Mouse (Mus musculus) forebrain, embryonic 15.5 days (tissue): Measurements from ENCODE around the gene Ovgp1. TPM values are rescaled to one million over a fixed set of nuclear protein-coding genes. Genes with fewer than 3 reads are reported as not detected.
"Not testable (repeated sequence)": the region's sequence is repeated elsewhere in the genome, so short reads cannot be mapped to it uniquely, and the experiment has no call there.

Source experiments
- ATAC-seq: fragments of 200-750 bp; cut with Nextera tagmentation; replicated peaks from 2 replicates; pipeline ENCODE4 v1.8.0; 2017; ENCODE audit warnings: mild to moderate bottlenecking, moderate TSS enrichment, moderate library complexity
- H3K27ac ChIP-seq: fragments of 300-500 bp; sonication (generic); replicated peaks from 2 replicates; pipeline ENCODE4 v1.5.1; 2015; ENCODE audit warnings: mild to moderate bottlenecking, inconsistent platforms
- H3K27me3 ChIP-seq: fragments of 300-500 bp; sonication (generic); 2 replicates; pipeline ENCODE4 v1.6.1; 2015; ENCODE audit warnings: inconsistent platforms
- H3K36me3 ChIP-seq: fragments of 300-500 bp; sonication (generic); 2 replicates; pipeline ENCODE4 v1.6.1; 2015; ENCODE audit warnings: mild to moderate bottlenecking, inconsistent platforms
- H3K4me1 ChIP-seq: fragments of 300-500 bp; sonication (generic); 2 replicates; pipeline ENCODE4 v1.6.1; 2015; ENCODE audit warnings: inconsistent platforms
- H3K4me2 ChIP-seq: fragments of 300-500 bp; sonication (generic); replicated peaks from 2 replicates; pipeline ENCODE4 v1.6.1; 2015; ENCODE audit warnings: mild to moderate bottlenecking, inconsistent platforms
- H3K4me3 ChIP-seq: fragments of 300-500 bp; sonication (generic); 2 replicates; pipeline ENCODE4 v1.5.1; 2015; ENCODE audit warnings: mild to moderate bottlenecking, inconsistent platforms
- H3K9ac ChIP-seq: fragments of 300-500 bp; sonication (generic); replicated peaks from 2 replicates; pipeline ENCODE4 v1.6.1; 2015; ENCODE audit warnings: mild to moderate bottlenecking, inconsistent platforms
- H3K9me3 ChIP-seq: fragments of 300-500 bp; sonication (generic); 2 replicates; pipeline ENCODE4 v1.6.1; 2016; ENCODE audit warnings: inconsistent platforms
- WGBS: fragments of 180-500 bp; shearing (Covaris S2); methylation state at CpG from one replicate; pipeline ENCODE4 v1.1.7; 2015; ENCODE audit warnings: mixed read lengths; 5-methylcytosine and 5-hydroxymethylcytosine counted together
- polyA plus RNA-seq: library from polyadenylated mRNA; unstranded; fragments of >200 nt; fragmentation: Nextera tagmentation; extraction: Ambion mirVana; gene quantifications from 2 replicates; pipeline ENCODE4 v1.2.1, GENCODE M21; 2015

Gene Ovgp1
- polyA plus RNA-seq, 1 experiment from 2014 or later = 4.5 TPM

DNA sequence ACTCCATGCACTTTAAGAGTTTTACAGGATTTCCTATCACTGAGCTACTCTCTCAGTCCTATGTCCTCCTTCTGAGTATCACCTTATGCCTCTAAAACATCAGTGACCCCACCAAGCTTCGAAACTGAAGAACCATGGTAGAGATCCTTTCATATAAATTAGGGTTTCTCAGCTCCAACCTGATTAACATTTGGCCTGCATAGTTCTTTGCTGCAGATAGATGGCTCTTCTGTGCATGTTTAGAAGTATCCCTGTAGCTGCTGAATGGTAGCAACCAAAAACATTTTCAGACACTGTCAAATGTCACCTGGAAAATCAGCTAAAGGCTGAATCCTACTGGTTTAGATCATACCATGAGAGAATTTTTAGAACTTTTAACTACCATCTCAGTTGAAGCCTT, 16.3 kb upstream of the Ovgp1 start:
- no peak for ATAC-seq
- Histone ChIP-seq H3K27ac (no peak overlapping the region), H3K36me3 (peaks cover 43% of the 10 kb centered on the region), H3K27me3 (no peaks in the 10 kb centered on the region), H3K4me2 (no peak overlapping the region), H3K4me1 (peaks cover 28% of the 10 kb centered on the region), H3K9ac (no peak overlapping the region), H3K4me3 (no peak overlapping the region), H3K9me3 (no peaks in the 10 kb centered on the region)
- WGBS = 96% methylated on average over 1 of the region's 1 CpGs

- no peak for ATAC-seq
- peak overlapping the region; percentile 67 for H3K4me2 ChIP-seq
- H3K27me3 ChIP-seq = no peaks in the 10 kb centered on the region
- peaks cover 28% of the 10 kb centered on the region for H3K4me1 ChIP-seq
- H3K9ac ChIP-seq = peak overlapping the region; percentile 99
- H3K36me3 ChIP-seq = peaks cover 43% of the 10 kb centered on the region
- peak overlapping the region; percentile 98 for H3K4me3 ChIP-seq
- no peaks in the 10 kb centered on the region for H3K9me3 ChIP-seq
- 48% methylated on average over 5 of the region's 5 CpGs for WGBS
- H3K27ac ChIP-seq = no peak overlapping the region
Observed at GRCm38 (mm10) chr3:105958204-105958603, 15.3 kb upstream of the Ovgp1 start.

DNA sequence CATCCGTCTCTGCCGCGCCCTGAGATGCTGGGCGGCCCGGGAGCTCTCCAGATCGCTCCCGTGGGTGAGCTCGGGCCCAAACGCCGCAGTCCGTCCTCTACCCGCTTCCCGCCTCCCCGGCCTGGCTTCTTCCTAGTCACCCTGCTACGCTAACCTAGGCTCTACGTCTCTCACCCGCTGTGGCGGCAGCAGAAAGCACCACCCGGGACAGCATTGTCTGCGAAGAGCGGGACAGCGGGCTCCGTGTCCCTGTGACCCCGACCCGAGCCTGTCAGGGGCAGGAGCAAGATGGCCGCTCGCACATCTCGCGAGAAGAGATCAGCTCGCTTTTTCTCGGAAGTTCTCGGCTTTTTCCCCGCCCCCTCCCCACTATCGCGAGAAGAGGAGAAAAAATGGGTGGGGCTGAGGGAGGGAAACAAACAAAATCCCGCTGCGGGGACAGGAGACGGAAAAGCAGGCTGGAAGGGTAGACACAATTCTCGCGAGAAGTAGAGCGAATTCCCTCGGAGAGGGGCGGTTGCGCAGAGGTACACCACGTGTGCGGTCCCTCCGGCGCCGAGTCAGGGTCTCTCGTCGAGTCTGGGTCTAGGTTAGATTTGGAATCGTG, 14.4 kb upstream of the Ovgp1 start, which contains the start of gene Wdr77:
Gene Wdr77 (plus strand): TSS at position 396 of the 607 bp plus-strand sequence.
- WGBS = under 1% methylated on average over 52 of the region's 52 CpGs
- peaks cover 28% of the 10 kb centered on the region for H3K4me1 ChIP-seq
- H3K4me2 ChIP-seq = peak within 1 kb of the TSS; percentile 77
- no peaks in the 10 kb centered on the region for H3K27me3 ChIP-seq
- peak; percentile 99 for ATAC-seq
- no peaks in the 10 kb centered on the region for H3K9me3 ChIP-seq
- peak within 1 kb of the TSS; percentile 98 for H3K4me3 ChIP-seq
- H3K9ac ChIP-seq = peak within 1 kb of the TSS; percentile 99
- peaks cover 45% of the 10 kb centered on the region for H3K36me3 ChIP-seq
- peak within 1 kb of the TSS; percentile 91 for H3K27ac ChIP-seq

DNA sequence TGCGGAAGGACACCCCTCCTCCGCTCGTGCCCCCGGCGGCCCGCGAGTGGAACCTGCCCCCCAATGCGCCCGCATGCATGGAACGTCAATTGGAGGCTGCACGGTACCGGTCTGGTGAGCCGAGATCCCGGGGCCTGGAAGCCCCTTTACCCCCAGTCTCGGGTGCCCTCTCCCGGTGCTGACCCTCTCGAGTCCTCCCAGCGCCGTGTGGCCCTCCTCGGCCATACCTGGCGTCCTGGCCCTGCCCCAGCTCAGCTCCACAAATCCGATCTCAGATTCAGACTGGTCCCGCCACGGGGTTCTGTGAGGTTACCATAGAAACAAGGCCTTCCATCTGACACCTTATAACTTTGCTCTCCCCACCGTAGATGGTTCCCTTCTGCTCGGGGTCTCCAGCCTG, 13.9 kb upstream of the Ovgp1 start:
- no peaks in the 10 kb centered on the region for H3K27me3 ChIP-seq
- peak; percentile 82 for ATAC-seq

GRCm38 (mm10) chr3:105959999-105960398, 13.5 kb upstream of the Ovgp1 start, which contains the start of gene Atp5f1:
Gene Atp5f1, minus strand, starts transcription at chr3:105960099.
- no peaks in the 10 kb centered on the region for H3K9me3 ChIP-seq
- ATAC-seq = no peak

More for the DNA sequence above, 13.9 kb upstream of the Ovgp1 start:
- Histone ChIP-seq H3K4me2 (peak overlapping the region; percentile 77), H3K36me3 (peaks cover 47% of the 10 kb centered on the region), H3K4me1 (peaks cover 28% of the 10 kb centered on the region), H3K9ac (peak overlapping the region; percentile 76), H3K27ac (peak overlapping the region; percentile 61), H3K9me3 (no peaks in the 10 kb centered on the region), H3K4me3 (peak overlapping the region; percentile 98)
- WGBS = 1% methylated on average over 26 of the region's 26 CpGs

GRCm38 (mm10) chr3:105960700-105961099, 12.8 kb upstream of the Ovgp1 start:
- Histone ChIP-seq H3K27me3 (no peaks in the 10 kb centered on the region), H3K4me3 (peak overlapping the region; percentile 98), H3K4me1 (peaks cover 28% of the 10 kb centered on the region), H3K9me3 (no peaks in the 10 kb centered on the region), H3K27ac (no peak overlapping the region), H3K36me3 (peaks cover 51% of the 10 kb centered on the region), H3K9ac (no peak overlapping the region), H3K4me2 (peak overlapping the region; percentile 77)
- WGBS = 96% methylated on average over 2 of the region's 2 CpGs
- no peak for ATAC-seq

More at GRCm38 (mm10) chr3:105959999-105960398, 13.5 kb upstream of the Ovgp1 start, which contains the start of gene Atp5f1:
- H3K4me3 ChIP-seq = peak within 1 kb of the TSS; percentile 98
- no peaks in the 10 kb centered on the region for H3K27me3 ChIP-seq
- peak within 1 kb of the TSS; percentile 77 for H3K4me2 ChIP-seq
- H3K36me3 ChIP-seq = peaks cover 47% of the 10 kb centered on the region
- H3K4me1 ChIP-seq = peaks cover 28% of the 10 kb centered on the region
- peak within 1 kb of the TSS; percentile 99 for H3K9ac ChIP-seq
- 7% methylated on average over 6 of the region's 6 CpGs for WGBS
- peak within 1 kb of the TSS; percentile 91 for H3K27ac ChIP-seq

DNA sequence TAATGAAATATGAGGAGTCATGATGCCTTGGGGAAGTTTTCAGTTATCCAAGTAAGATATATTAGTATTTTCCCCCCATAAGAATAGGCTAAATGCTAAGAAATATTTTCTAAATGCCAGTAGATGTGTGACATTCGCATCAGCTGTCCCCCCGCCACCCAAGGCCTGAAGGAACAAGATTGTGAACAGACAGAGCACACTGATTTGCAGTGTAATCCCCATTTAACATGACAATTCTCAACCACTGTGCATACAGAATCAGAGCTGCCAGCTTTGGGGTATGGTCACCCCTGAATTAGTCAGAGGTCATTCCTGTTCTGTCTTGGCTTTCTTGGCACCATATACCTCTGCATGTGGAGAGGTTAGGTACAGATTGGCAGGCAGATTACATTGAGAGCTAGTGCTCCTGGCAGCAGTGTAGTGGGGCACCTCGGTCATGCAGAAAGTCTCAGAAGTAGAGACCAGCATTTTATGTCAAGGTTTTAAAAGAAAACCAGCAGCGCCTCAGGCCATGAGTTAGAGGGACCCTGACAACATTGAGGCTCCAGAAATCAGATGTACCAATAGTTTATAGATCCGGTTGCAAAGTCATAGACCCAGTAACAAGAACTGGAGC, 1.6 kb upstream of the Ovgp1 start:
- no peak for ATAC-seq
- Histone ChIP-seq H3K9ac (no peak overlapping the region), H3K4me2 (no peak overlapping the region), H3K27ac (no peak overlapping the region), H3K4me3 (no peak overlapping the region), H3K9me3 (no peaks in the 10 kb centered on the region), H3K36me3 (peaks cover 40% of the 10 kb centered on the region), H3K4me1 (no peaks in the 10 kb centered on the region), H3K27me3 (no peaks in the 10 kb centered on the region)
- WGBS = 83% methylated on average over 5 of the region's 5 CpGs

- H3K9me3 ChIP-seq = no peaks in the 10 kb centered on the region
- peaks cover 18% of the 10 kb centered on the region; the same call in 1 of the 2 replicates for H3K36me3 ChIP-seq
- no peak overlapping the region for H3K4me3 ChIP-seq
- ATAC-seq = no peak
- H3K27ac ChIP-seq = no peak overlapping the region
- no peak overlapping the region for H3K4me2 ChIP-seq
- no peaks in the 10 kb centered on the region for H3K27me3 ChIP-seq
- no peak overlapping the region for H3K9ac ChIP-seq
- WGBS = 87% methylated on average over 2 of the region's 2 CpGs
- no peaks in the 10 kb centered on the region for H3K4me1 ChIP-seq
Observed at GRCm38 (mm10) chr3:105974174-105974573, 663 bp downstream of the Ovgp1 start.

DNA sequence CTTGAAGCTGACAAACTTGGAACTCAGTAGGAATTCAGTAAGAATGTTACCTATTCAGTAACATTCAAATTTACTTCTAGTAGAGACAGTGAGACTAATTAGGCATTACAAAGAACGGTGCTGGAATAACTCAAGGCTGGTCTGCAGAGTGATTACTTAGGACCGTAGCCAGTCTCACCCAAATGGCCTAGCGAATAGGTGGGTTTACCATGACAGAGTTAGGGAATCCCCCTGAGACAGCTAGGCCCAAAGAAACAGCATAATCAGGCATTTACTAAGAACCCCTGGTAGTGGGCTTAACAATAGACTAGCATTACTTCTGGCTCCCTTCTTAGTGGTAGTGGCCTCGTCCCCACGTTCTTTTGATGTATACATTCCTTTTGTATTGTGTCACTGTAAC, 16.1 kb downstream of the Ovgp1 start:
- H3K4me3 ChIP-seq, H3K9me3 ChIP-seq, ATAC-seq, H3K4me1 ChIP-seq, H3K27me3 ChIP-seq, H3K9ac ChIP-seq, H3K27ac ChIP-seq, H3K36me3 ChIP-seq, H3K4me2 ChIP-seq: not testable (repeated sequence)
- WGBS = 35% methylated on average over 5 of the region's 5 CpGs

- H3K27me3 ChIP-seq = no peaks in the 10 kb centered on the region
- no peak overlapping the region for H3K9ac ChIP-seq
- peak; percentile 43; the same call in 1 of the 2 replicates for ATAC-seq
- H3K4me1 ChIP-seq = no peaks in the 10 kb centered on the region
- WGBS = 33% methylated on average over 4 of the region's 4 CpGs
- H3K27ac ChIP-seq = no peak overlapping the region
- no peak overlapping the region for H3K4me3 ChIP-seq
- H3K4me2 ChIP-seq = no peak overlapping the region
- H3K9me3 ChIP-seq = no peaks in the 10 kb centered on the region
- H3K36me3 ChIP-seq = no peaks in the 10 kb centered on the region
Observed at GRCm38 (mm10) chr3:105991653-105992283, 18.3 kb downstream of the Ovgp1 start.

- WGBS = 88% methylated on average over 2 of the region's 2 CpGs
- Histone ChIP-seq H3K4me3 (no peak overlapping the region), H3K27me3 (no peaks in the 10 kb centered on the region), H3K9me3 (no peaks in the 10 kb centered on the region), H3K9ac (no peak overlapping the region), H3K4me1 (no peaks in the 10 kb centered on the region), H3K27ac (no peak overlapping the region), H3K36me3 (no peaks in the 10 kb centered on the region), H3K4me2 (no peak overlapping the region)
- no peak for ATAC-seq
Observed at GRCm38 (mm10) chr3:105994730-105995129, 21.2 kb downstream of the Ovgp1 start.

- WGBS = 16% methylated on average over 11 of the region's 11 CpGs
- no peak overlapping the region for H3K27ac ChIP-seq
- peaks cover 8% of the 10 kb centered on the region for H3K4me1 ChIP-seq
- peak; percentile 57 for ATAC-seq
- peak overlapping the region; percentile 25 for H3K4me3 ChIP-seq
- H3K9me3 ChIP-seq = no peaks in the 10 kb centered on the region
- H3K27me3 ChIP-seq = no peaks in the 10 kb centered on the region
- H3K9ac ChIP-seq = no peak overlapping the region
- peak overlapping the region; percentile 46 for H3K4me2 ChIP-seq
- H3K36me3 ChIP-seq = no peaks in the 10 kb centered on the region
Observed at GRCm38 (mm10) chr3:106000707-106001375, 27.3 kb downstream of the Ovgp1 start.
